In the genomic region with DNA sequence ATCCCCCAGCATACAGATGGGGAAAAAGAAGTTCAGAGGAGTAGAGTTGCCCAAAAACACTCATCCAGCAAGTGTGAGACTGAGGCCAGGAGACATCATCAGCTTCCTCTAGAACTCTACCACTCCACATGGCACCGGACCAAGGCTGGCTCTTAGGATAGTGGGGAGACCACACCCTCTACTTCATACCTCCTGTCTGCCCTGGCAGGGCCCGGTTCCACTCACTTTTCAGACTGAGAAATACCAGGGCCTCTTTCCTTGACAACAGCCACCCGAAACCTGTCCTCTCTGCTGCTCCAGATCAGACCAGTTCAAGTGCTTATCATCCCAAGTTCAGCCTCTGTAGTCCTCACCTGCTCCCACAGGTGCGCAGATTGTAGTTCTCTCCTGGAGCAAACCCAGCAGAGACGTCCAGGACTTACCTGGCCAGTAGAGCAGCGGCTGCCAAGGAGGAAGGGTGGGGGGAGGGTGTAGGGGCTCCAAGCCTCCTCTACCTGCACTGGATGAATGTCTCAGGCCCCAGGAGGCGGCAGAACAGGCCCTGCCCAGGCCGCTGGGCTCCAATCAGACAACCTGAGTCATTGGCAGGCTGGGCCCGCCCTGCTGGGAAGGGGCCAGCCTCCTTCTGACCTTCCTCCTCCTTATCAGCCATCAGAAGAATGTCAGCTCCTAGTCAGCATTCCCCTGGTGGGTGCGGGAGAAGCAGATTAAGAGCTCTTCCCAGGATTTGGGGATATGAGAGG, we compare ENCODE assay signal across 8 mouse cellular contexts. TPM values are rescaled to one million over a fixed set of nuclear protein-coding genes. Genes with fewer than 3 reads are reported as not detected.
DNase-seq lines count a peak whose midpoint lies in the region; ATAC-seq and TF ChIP-seq lines count a peak whose summit lies in the region.

A gene (minus strand): TSS at position 452 of the 743 bp plus-strand sequence.

- H3K4me1 ChIP-seq in ES-Bruce4 (ENCODE audit: control insufficient read depth, insufficient read depth, low read length): peaks cover 12% of the 10 kb centered on the region
- peaks cover 26% of the 10 kb centered on the region for H3K4me1 ChIP-seq in lung, postnatal 0 days (ENCODE audit: insufficient read depth, low read depth, low read length)
- H3K4me1 ChIP-seq in cerebellum, adult 2 months (ENCODE audit: control insufficient read depth, insufficient read depth, low read length): peaks cover 5% of the 10 kb centered on the region

- 28% methylated on average over 10 of the region's 10 CpGs for WGBS in lung, postnatal 0 days
- 46% methylated on average over 10 of the region's 10 CpGs for WGBS in cerebellum, adult 2 months

- peak within 1 kb of the TSS; percentile 19; the same call in 1 of the 2 replicates for H3K9ac ChIP-seq in ES-Bruce4 (ENCODE audit: low read depth, poor library complexity, severe bottlenecking)
- no peak within 1 kb of the TSS; the same call in 1 of the 2 replicates for H3K9ac ChIP-seq in lung, postnatal 0 days (replicated peaks; ENCODE audit: low read depth)

- H3K4me3 ChIP-seq in ES-Bruce4 (ENCODE audit: low read depth, low read length): peak within 1 kb of the TSS; percentile 54
- 0 out of 2 replicates have a peak within 1 kb of the TSS, but pooled peaks have one; percentile 2 for H3K4me3 ChIP-seq in lung, postnatal 0 days (ENCODE audit: low read depth, low read length)
- H3K4me3 ChIP-seq in cerebellum, adult 2 months (replicated peaks; ENCODE audit: insufficient read depth, low read depth, low read length): no peak within 1 kb of the TSS

- H3K27ac ChIP-seq in ES-Bruce4 (ENCODE audit: insufficient read depth, low read length): peak within 1 kb of the TSS; percentile 59
- H3K27ac ChIP-seq in lung, postnatal 0 days (ENCODE audit: low read length): peak within 1 kb of the TSS; percentile 88
- H3K27ac ChIP-seq in cerebellum, adult 2 months (ENCODE audit: insufficient read depth, low read length): no peak within 1 kb of the TSS

- TF ChIP-seq POLR2A in ES-Bruce4 (IDR thresholded peaks at IDR 0.05; ENCODE audit: insufficient read depth, low read length): no peak
- no peak for TF ChIP-seq POLR2A in cerebellum, adult 2 months (IDR thresholded peaks at IDR 0.05; ENCODE audit: borderline replicate concordance, insufficient read depth, low read length)

- no peaks in the 10 kb centered on the region for H3K9me3 ChIP-seq in ES-Bruce4 (replicated peaks; ENCODE audit: control insufficient read depth, insufficient read depth, low read length, poor library complexity, severe bottlenecking)
- no peaks in the 10 kb centered on the region for H3K9me3 ChIP-seq in lung, postnatal 0 days (ENCODE audit: low read length)

- H3K36me3 ChIP-seq in ES-Bruce4 (ENCODE audit: control insufficient read depth, insufficient read depth, low read length, poor library complexity, severe bottlenecking): no peaks in the 10 kb centered on the region
- no peaks in the 10 kb centered on the region for H3K36me3 ChIP-seq in lung, postnatal 0 days (ENCODE audit: insufficient read depth, low read length)

- no peak for TF ChIP-seq CTCF in ES-Bruce4 (IDR thresholded peaks at IDR 0.05; ENCODE audit: low read depth, low read length)
- no peak; the same call in 1 of the 2 replicates for TF ChIP-seq CTCF in lung, postnatal 0 days (IDR thresholded peaks at IDR 0.05)
- no peak for TF ChIP-seq CTCF in cerebellum, adult 2 months (IDR thresholded peaks at IDR 0.05; ENCODE audit: borderline replicate concordance, insufficient read depth, low read depth, low read length)

- H3K27me3 ChIP-seq in ES-Bruce4 (ENCODE audit: control insufficient read depth, insufficient read depth, low read length, poor library complexity, severe bottlenecking): no peaks in the 10 kb centered on the region
- H3K27me3 ChIP-seq in lung, postnatal 0 days (replicated peaks; ENCODE audit: insufficient read depth, low read length): no peaks in the 10 kb centered on the region
- H3K27me3 ChIP-seq in cerebellum, adult 2 months (ENCODE audit: control insufficient read depth, insufficient read depth, low read length): no peaks in the 10 kb centered on the region

- TF ChIP-seq EP300 in ES-Bruce4 (IDR thresholded peaks at IDR 0.05; ENCODE audit: insufficient read depth, low read depth, low read length): peak; percentile 73
- peak; percentile 73; the same call in 1 of the 2 replicates for TF ChIP-seq EP300 in lung, postnatal 0 days (IDR thresholded peaks at IDR 0.05)

- peak; percentile 92 for ATAC-seq in lung, postnatal 0 days
- no peak for ATAC-seq in megakaryocyte, adult 5-6 weeks (ENCODE audit: poor library complexity, severe bottlenecking)

- H3K4me2 ChIP-seq in lung, postnatal 0 days (replicated peaks; ENCODE audit: low read depth, low read length): peak within 1 kb of the TSS; percentile 27

- DNase-seq in adrenal gland, postnatal 25 days: peak; percentile 79
- DNase-seq in heart, postnatal 4 days: peak; percentile 62
- peak; percentile 93 for DNase-seq in lung, postnatal 0 days (ENCODE audit: low spot score)
- no peak for DNase-seq in T-cell, adult 2 months (ENCODE audit: low spot score)
- DNase-seq in cerebellum, adult 2 months: no peak
- no peak for DNase-seq in layer of hippocampus, adult 18-20 months (ENCODE audit: low spot score in 2 of 2)

RNA-seq across cellular contexts. Expression of the gene that starts here (rescaled TPM):
- 3.6 and 5.1 TPM in 2 replicates for polyA plus RNA-seq in ES-Bruce4 (2011; ENCODE audit: insufficient read depth, insufficient read length, low read depth, missing spikeins)
- total RNA-seq in adrenal gland, postnatal 25 days (2021): 10.6 and 13.9 TPM in 2 replicates
- 10 to 100 TPM; 12.9 to 16.2 TPM for total RNA-seq in heart, postnatal 4 days (2021)
- 21.1 and 22.9 TPM in 2 replicates for polyA plus RNA-seq in lung, postnatal 0 days (2015; fragmentation: Nextera tagmentation; extraction: Ambion mirVana)
- polyA plus RNA-seq in cerebellum, adult 2 months (2012; rRNA removed): 1.2 and 1.7 TPM in 2 replicates
- total RNA-seq in megakaryocyte, adult 5-6 weeks (2015): 6.6 and 6.8 TPM in 2 replicates
- 13.1 and 14.4 TPM in 2 replicates for total RNA-seq in megakaryocyte, adult 5-6 weeks (2017)
- total RNA-seq in layer of hippocampus, adult 18-20 months (2021): 1 to 10 TPM; 1.5 to 2.6 TPM

Comparison
In these comparisons a context has a peak if more than half of its experiments do, and no peak if none do; other contexts are left out.
1. DNase-seq: peak in adrenal gland, postnatal 25 days (single experiment), heart, postnatal 4 days (single experiment) and lung, postnatal 0 days (single experiment); none in T-cell, adult 2 months (single experiment), cerebellum, adult 2 months (0 of 2) and layer of hippocampus, adult 18-20 months (0 of 2).